Comparison of ENCODE assay signal across 8 mouse cellular contexts in genomic region chr1:192070618-192071051, GRCm38 (mm10). TPM values are rescaled to one million over a fixed set of nuclear protein-coding genes. Genes with fewer than 3 reads are reported as not detected.
A peak's percentile ranks its signal among the peaks of the same experiment; 100 is the strongest.
DNase-seq lines count a peak whose midpoint lies in the region; ATAC-seq and TF ChIP-seq lines count a peak whose summit lies in the region.

No protein-coding gene starts in this region.

- WGBS in kidney, postnatal 0 days = 19% methylated on average over 3 of the region's 3 CpGs
- 29% methylated on average over 3 of the region's 3 CpGs for WGBS in limb, embryonic 13.5 days

- peak overlapping the region; percentile 50 for H3K4me2 ChIP-seq in kidney, postnatal 0 days (ENCODE audit: low read length)
- H3K4me2 ChIP-seq in limb, embryonic 13.5 days (replicated peaks) = peak overlapping the region; percentile 57

- peak; percentile 75 for ATAC-seq in kidney, postnatal 0 days (replicated peaks; ENCODE audit: low FRiP score, low read depth)
- ATAC-seq in limb, embryonic 13.5 days (ENCODE audit: low FRiP score, low read depth) = peak; percentile 25; the same call in 1 of the 2 replicates

- H3K27me3 ChIP-seq in kidney, postnatal 0 days (ENCODE audit: insufficient read depth, low read length) = no peaks in the 10 kb centered on the region
- H3K27me3 ChIP-seq in limb, embryonic 13.5 days = no peaks in the 10 kb centered on the region

- H3K27ac ChIP-seq in kidney, postnatal 0 days = peak overlapping the region; percentile 83
- H3K27ac ChIP-seq in embryonic fibroblast, embryonic 13.5 days (ENCODE audit: insufficient read depth, low read length) = peak overlapping the region; percentile 22; the same call in 1 of the 2 replicates
- peak overlapping the region; percentile 44; the same call in 1 of the 2 replicates for H3K27ac ChIP-seq in limb, embryonic 13.5 days

- no peak for TF ChIP-seq POLR2A in embryonic fibroblast, embryonic 13.5 days (IDR thresholded peaks at IDR 0.05; ENCODE audit: low read depth, low read length)

- no peaks in the 10 kb centered on the region for H3K9me3 ChIP-seq in kidney, postnatal 0 days (replicated peaks; ENCODE audit: low read length)
- no peaks in the 10 kb centered on the region for H3K9me3 ChIP-seq in limb, embryonic 13.5 days

- peak overlapping the region; percentile 42; the same call in 1 of the 2 replicates for H3K9ac ChIP-seq in kidney, postnatal 0 days (ENCODE audit: low read depth, low read length)
- no peak overlapping the region for H3K9ac ChIP-seq in limb, embryonic 13.5 days

- TF ChIP-seq CTCF in kidney, postnatal 0 days (IDR thresholded peaks at IDR 0.05; ENCODE audit: low read depth) = peak; percentile 56; the same call in 1 of the 2 replicates
- no peak for TF ChIP-seq CTCF in embryonic fibroblast, embryonic 13.5 days (IDR thresholded peaks at IDR 0.05; ENCODE audit: borderline replicate concordance, insufficient read depth, low read length)

- peaks cover 14% of the 10 kb centered on the region for H3K4me1 ChIP-seq in kidney, postnatal 0 days (replicated peaks; ENCODE audit: insufficient read depth, low read length)
- H3K4me1 ChIP-seq in embryonic fibroblast, embryonic 13.5 days (ENCODE audit: control insufficient read depth, insufficient read depth, low read length) = peaks cover 7% of the 10 kb centered on the region; the same call in 1 of the 2 replicates
- peaks cover 38% of the 10 kb centered on the region for H3K4me1 ChIP-seq in limb, embryonic 13.5 days

- H3K4me3 ChIP-seq in kidney, postnatal 0 days (replicated peaks; ENCODE audit: low read depth, low read length) = peak overlapping the region; percentile 11; the same call in 1 of the 2 replicates
- H3K4me3 ChIP-seq in embryonic fibroblast, embryonic 13.5 days (ENCODE audit: insufficient read depth, low read length) = no peak overlapping the region
- no peak overlapping the region for H3K4me3 ChIP-seq in limb, embryonic 13.5 days

- DNase-seq in kidney, postnatal 0 days (ENCODE audit: low spot score) = peak; percentile 78
- no peak for DNase-seq in kidney, postnatal 25 days
- peak; percentile 76 for DNase-seq in MN1 (ENCODE audit: low spot score)
- no peak for DNase-seq in yolk sac, embryonic 10.5 days (ENCODE audit: low spot score)
- DNase-seq in urinary bladder, adult 2 months (ENCODE audit: low spot score) = no peak
- DNase-seq in right cerebral cortex, postnatal 4 days = no peak

- peaks cover 19% of the 10 kb centered on the region; the same call in 1 of the 2 replicates for H3K36me3 ChIP-seq in kidney, postnatal 0 days (ENCODE audit: insufficient read depth, low read length)
- peaks cover 19% of the 10 kb centered on the region for H3K36me3 ChIP-seq in limb, embryonic 13.5 days

RNA-seq across cellular contexts. Expression of gene Traf5, which starts 21.7 kb away (rescaled TPM):
- 17.9 and 19.6 TPM in 2 replicates for polyA plus RNA-seq in kidney, postnatal 0 days (2015; fragmentation: Nextera tagmentation; extraction: Ambion mirVana)
- 19.4 and 21.9 TPM in 2 replicates for polyA plus RNA-seq in embryonic fibroblast, embryonic 13.5 days (2011; ENCODE audit: insufficient read length, low read depth, missing spikeins)
- 16.2 and 18.7 TPM in 2 replicates for polyA plus RNA-seq in limb, embryonic 13.5 days (2015; fragmentation: Nextera tagmentation; extraction: Ambion mirVana)
- 50.6 and 60.3 TPM in 2 replicates for polyA plus RNA-seq in urinary bladder, adult 2 months (2012; rRNA removed)

Comparison
In these comparisons a context has a peak if more than half of its experiments do, and no peak if none do; other contexts are left out.
1. DNase-seq: peak in kidney, postnatal 0 days (single experiment) and MN1 (single experiment); none in kidney, postnatal 25 days (0 of 2), yolk sac, embryonic 10.5 days (single experiment), urinary bladder, adult 2 months (single experiment) and right cerebral cortex, postnatal 4 days (single experiment).
2. H3K27ac ChIP-seq: peak in every context shown above with its lines; median percentile 83 in kidney, postnatal 0 days; 44 in limb, embryonic 13.5 days; 22 in embryonic fibroblast, embryonic 13.5 days.